Mouse (Mus musculus): ENCODE data around the gene D13Ertd608e.
"Not testable (repeated sequence)": the region's sequence is repeated elsewhere in the genome, so short reads cannot be mapped to it uniquely, and the experiment has no call there.

- peak; percentile 47 for TF ChIP-seq CTCF (IDR thresholded peaks at IDR 0.05; ENCODE audit: low read depth)
- TF ChIP-seq EP300 (IDR thresholded peaks at IDR 0.05; ENCODE audit: low read depth), result not testable (repeated sequence)
Measured at GRCm38 (mm10) chr13:119835320-119836056, at the start of gene D13Ertd608e.

All from heart, postnatal 0 days (tissue).